Mouse (Mus musculus): ENCODE measurements at regions not wholly inside any gene's neighbourhood (a gene's known extent, or its start where the extent isn't known, plus 50 kb on each side); places are given as distances from the start of the nearest gene placed in this dataset.

GRCm38 (mm10) chr9:113212389-113212788, 495.7 kb downstream of the Pdcd6ip start:
- ATAC-seq (replicated peaks; ENCODE audit: low FRiP score, poor library complexity, severe bottlenecking) = no peak

DNA sequence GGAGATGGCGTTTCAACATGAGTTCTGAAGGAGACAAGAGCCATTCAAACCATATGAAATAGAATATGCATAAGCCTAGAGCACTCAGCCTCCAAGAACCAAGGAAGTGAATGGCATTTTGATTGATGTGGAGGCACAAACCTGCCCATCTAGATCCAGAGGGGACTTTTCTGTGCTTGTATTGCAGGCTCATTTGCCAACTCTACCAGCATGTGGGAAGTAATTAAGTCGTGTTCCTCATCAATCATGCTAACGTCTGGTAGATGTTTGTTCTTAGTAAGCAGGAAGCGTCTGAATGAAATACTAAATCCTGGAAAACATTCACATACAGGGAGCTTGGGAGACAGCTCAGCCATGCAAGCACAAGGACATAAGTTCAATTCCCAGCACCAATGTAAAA, 499.9 kb downstream of the Pdcd6ip start:
- ATAC-seq (replicated peaks; ENCODE audit: low FRiP score, poor library complexity, severe bottlenecking) = no peak

DNA sequence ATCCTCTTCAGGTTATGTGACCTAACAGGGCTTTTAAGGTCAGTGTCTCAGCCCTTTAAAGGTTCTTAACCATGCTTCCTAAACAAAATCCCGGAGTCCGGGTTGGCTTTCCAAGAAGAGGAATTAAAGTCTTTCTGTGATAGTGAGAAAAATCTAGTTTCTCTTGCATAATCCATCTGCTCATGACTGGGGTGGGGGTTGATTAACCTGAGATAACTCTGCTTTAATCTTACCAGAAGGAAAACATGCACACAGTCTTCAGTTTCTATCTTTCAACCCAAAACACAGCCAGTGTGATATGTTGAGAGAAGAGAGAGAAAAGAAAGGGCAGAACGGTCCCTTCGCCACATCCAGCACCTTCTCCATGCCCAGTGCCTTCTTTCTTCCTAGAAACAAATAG, 508.8 kb downstream of the Pdcd6ip start:
- no peak for ATAC-seq (replicated peaks; ENCODE audit: low FRiP score, poor library complexity, severe bottlenecking)

GRCm38 (mm10) chr9:113195556-113195955, 512.5 kb downstream of the Pdcd6ip start:
- ATAC-seq (replicated peaks; ENCODE audit: low FRiP score, poor library complexity, severe bottlenecking) = no peak

- no peak for ATAC-seq (replicated peaks; ENCODE audit: low FRiP score, poor library complexity, severe bottlenecking)
Observed at GRCm38 (mm10) chr9:113192773-113193172, 515.3 kb downstream of the Pdcd6ip start.

DNA sequence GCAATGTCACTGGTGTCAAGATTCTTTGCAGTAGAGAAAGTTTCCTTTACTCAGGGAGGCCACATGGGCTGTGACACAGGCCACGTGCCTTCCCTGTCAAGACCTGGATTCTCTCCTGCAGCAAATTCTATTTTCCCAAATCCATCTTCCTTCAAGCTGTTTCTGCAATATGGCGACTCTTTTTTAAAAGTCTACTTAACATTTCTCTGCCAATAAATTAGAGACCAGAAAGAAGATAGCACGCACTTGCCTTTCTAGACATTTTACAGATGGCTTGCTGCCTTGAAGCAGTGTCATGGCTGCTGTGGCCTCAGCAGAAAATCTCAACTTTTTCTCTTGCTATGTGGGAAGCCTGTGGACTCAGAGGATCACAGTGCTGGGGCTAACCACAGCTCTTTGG, 516.9 kb downstream of the Pdcd6ip start:
- ATAC-seq (replicated peaks; ENCODE audit: low FRiP score, poor library complexity, severe bottlenecking) = no peak

DNA sequence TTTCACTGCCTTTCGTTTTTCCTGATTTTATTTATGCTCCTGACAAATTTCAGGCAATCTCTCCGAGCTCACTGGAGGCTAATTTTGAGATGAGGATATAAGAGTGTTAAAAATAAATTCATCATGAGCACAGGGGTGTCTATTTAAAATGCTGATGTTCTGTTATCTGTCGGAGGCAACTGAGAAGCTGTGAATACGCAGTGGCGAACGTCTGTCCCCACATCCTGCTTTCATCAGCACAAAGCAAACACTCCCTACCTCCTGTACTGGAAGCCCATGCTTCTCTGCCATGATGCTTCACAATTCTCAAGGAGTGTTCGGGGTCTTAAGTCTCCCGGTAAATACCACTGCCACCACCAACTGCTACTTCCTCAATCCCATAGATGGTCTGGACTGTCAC, 526.9 kb downstream of the Pdcd6ip start:
- ATAC-seq (replicated peaks; ENCODE audit: low FRiP score, poor library complexity, severe bottlenecking) = no peak

DNA sequence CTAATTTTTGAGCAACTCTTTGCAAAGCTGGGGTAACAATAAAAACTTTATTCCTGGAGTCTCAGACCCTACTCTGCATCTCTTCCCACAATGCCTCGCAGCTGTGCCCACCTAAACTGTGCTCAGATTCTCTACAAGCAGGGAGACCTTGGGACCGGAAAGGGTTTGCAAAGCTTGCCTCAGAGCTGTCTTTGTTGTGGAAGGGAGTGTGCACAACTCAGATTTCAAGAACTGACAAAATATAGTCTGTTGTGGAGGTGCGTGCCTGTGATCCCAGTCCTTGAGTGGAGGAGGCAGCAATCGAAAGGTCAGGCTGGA, 530.2 kb downstream of the Pdcd6ip start:
- ATAC-seq (replicated peaks; ENCODE audit: low FRiP score, poor library complexity, severe bottlenecking) = no peak

GRCm38 (mm10) chr9:113177181-113177917, 530.7 kb downstream of the Pdcd6ip start:
- ATAC-seq (replicated peaks; ENCODE audit: low FRiP score, poor library complexity, severe bottlenecking) = no peak

DNA sequence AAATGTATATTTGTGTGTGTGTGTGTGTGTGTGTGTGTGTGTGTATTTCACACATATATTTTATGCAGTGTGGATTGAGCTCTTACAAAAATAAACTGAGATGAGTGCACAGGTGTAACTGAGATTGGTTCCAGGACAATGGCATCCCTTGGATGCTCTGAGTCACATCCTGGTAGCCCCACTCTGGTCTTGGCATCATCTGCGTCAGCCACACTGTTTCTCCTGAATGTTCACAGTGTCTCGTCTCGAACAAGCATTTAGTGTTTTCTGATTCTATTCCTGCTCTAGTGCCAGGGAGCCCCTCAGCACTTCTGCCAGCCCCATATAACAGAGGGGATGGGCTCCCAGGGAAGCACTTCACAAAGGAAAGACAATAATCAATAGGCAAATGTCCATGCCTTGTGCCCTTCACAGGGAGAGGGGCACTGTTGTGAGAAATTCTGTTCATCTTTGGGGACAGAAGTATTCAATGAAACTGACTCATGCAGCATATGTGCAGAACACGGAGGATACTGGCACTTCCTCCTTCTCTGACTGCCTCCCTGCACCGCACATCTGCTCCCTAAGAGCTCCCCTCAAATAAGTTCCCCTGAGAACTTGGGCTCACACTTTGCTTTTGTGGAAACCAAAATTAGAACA, 536.2 kb downstream of the Pdcd6ip start:
- no peak for ATAC-seq (replicated peaks; ENCODE audit: low FRiP score, poor library complexity, severe bottlenecking)

- no peak for ATAC-seq (replicated peaks; ENCODE audit: low FRiP score, poor library complexity, severe bottlenecking)
Observed at GRCm38 (mm10) chr9:113162897-113163874, 544.9 kb downstream of the Pdcd6ip start.

DNA sequence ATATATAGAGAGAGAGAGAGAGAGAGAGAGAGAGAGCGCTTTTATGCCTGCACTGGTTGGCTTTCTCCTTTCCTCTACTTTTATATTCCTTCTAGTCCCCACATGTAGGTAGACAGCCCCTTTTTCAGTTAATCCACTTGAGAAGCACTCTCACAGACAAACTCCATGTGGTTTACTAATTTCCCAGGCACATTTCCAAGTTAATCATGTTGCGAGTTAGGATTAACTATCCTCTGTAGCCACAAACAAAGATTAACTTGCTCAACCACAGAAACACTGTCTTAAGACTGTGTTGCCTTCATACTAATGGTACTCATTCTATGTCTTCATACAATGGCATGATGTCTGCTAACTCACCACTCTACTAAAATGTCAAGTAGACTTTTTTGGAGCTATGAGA, 548.0 kb downstream of the Pdcd6ip start:
- no peak for ATAC-seq (replicated peaks; ENCODE audit: low FRiP score, poor library complexity, severe bottlenecking)

GRCm38 (mm10) chr9:113158080-113158479, 550.0 kb downstream of the Pdcd6ip start:
- ATAC-seq (replicated peaks; ENCODE audit: low FRiP score, poor library complexity, severe bottlenecking) = no peak

DNA sequence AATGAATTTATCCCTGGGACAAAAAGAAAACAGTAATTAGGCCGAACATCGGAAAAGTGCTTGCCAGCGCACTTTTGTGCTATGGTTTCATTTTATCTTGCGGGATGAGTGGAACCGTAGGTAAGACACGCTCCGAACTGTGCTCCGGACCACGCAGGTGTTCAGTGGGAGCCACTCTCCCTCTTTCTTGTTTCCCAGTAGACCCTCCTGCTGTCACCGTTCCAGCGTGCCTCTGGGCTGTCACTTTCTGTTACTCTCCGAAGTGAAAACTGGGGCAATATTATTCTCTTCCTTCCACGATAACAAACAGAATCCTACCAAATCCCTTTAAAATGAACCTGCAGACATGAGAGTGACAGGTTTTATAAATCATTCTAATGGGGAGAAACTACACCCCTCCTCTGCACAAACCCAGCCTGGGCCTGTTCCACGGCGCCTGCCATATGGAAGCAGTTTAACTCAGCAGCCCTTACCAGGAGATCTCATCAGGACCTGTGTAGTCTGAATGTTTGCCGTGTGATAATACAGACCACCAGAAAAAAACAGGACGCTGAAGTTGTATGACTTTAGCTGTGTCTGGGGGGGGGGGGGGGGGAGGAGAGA, 550.5 kb downstream of the Pdcd6ip start:
- ATAC-seq (replicated peaks; ENCODE audit: low FRiP score, poor library complexity, severe bottlenecking) = no peak

DNA sequence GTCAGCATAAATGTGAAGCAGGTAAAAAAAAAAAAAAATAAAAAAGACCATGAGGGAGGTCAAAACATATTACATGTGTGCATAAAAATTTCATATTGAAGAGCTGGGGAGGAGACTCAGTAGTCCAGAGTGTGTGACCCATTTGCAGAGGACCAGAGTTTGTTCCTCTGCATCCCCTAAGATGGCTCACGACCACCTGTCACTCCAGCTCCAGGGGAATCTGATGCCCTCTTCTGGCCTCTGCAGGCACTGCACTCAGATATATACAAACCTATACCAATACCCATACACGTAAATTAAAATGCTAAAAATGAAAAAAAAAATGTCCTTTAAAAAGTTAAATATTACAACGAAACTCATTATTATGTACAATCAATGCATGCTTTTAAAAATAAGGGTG, 551.4 kb downstream of the Pdcd6ip start:
- ATAC-seq (replicated peaks; ENCODE audit: low FRiP score, poor library complexity, severe bottlenecking) = no peak

DNA sequence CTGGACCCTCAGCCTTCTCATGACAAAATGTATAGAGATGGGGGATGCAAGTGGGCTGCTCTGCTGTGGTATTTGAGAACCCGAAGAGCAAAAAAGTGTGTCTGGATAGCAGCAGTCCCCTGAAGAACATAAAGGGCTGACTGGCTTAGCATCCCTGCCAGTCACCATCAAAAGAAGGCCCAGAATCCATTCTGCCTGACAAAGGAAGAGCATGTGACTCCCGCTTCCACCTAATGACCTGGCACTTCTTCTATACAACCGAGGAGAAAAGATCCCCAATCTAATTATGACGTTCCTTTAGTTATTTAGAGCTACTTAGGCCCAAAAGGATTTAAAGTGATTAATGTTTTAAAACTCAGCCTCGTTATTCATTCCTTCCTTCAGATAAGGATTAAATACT, 559.0 kb downstream of the Pdcd6ip start:
- no peak for ATAC-seq (replicated peaks; ENCODE audit: low FRiP score, poor library complexity, severe bottlenecking)

- no peak for ATAC-seq (replicated peaks; ENCODE audit: low FRiP score, poor library complexity, severe bottlenecking)
Observed at GRCm38 (mm10) chr9:113146571-113146970, 561.5 kb downstream of the Pdcd6ip start.

DNA sequence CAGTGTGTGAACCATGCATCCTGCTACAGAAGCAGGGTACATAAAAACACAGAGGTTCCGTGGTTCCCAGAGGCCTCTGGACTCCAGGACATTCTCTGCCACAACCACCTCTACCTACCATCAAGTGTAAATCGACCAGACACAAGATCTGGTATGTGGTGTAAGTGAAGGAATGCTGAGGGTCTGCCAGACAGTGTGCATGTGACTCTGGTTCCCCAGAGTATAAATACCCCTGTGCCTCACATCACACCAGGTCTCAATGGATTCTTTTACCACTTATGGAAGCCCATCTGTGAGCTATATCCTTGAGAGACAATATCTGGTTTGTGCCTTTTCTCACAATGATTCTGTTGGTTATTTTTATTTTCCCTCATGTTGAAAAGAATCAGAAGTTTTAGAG, 563.0 kb downstream of the Pdcd6ip start:
- ATAC-seq (replicated peaks; ENCODE audit: low FRiP score, poor library complexity, severe bottlenecking) = no peak

- ATAC-seq (replicated peaks; ENCODE audit: low FRiP score, poor library complexity, severe bottlenecking) = no peak
Observed at GRCm38 (mm10) chr9:113134611-113135010, 573.4 kb downstream of the Pdcd6ip start.

- no peak for ATAC-seq (replicated peaks; ENCODE audit: low FRiP score, poor library complexity, severe bottlenecking)
Observed at GRCm38 (mm10) chr9:113123004-113123692, 584.9 kb downstream of the Pdcd6ip start.
